Mouse (Mus musculus) liver (tissue): ENCODE measurements around the gene Gm49403.
A peak's percentile ranks its signal among the peaks of the same experiment; 100 is the strongest.
"Not testable (repeated sequence)": the region's sequence is repeated elsewhere in the genome, so short reads cannot be mapped to it uniquely, and the experiment has no call there.

Experiments used
- DNase-seq: peaks from one replicate; pipeline ENCODE4 v3.0.0-alpha.2; 2020; ENCODE audit warnings: mixed read lengths

The Gm49403 gene

GRCm38 (mm10) chr19:8871267-8872186 is 12.2 kb upstream of the Gm49403 start, which contains the start of gene Ubxn1:
TSS of gene Ubxn1 (plus strand) at chr19:8871496.
- peak; percentile 96 for DNase-seq

GRCm38 (mm10) chr19:8872266-8872840 is 11.4 kb upstream of the Gm49403 start:
- DNase-seq, result no peak

DNA sequence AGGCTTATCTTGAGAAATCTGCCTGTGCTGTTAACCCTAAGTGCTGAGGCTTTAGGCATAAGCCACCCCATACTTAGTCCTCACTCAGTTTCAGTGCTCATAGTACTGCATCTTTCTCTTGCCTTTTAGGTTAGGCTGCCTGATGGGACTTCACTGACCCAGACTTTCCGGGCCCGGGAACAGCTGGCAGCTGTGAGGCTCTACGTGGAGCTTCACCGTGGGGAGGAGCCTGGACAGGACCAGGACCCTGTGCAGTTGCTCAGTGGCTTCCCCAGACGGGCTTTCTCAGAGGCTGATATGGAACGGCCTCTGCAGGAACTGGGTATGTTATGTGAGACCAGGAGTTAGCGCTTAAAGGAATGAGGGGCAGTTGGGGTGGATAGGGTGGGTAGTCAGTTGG is 8.7 kb upstream of the Gm49403 start:
- DNase-seq, result no peak

GRCm38 (mm10) chr19:8880311-8881033 is 3.3 kb upstream of the Gm49403 start, which contains the start of gene Uqcc3:
TSS of gene Uqcc3 (minus strand) at chr19:8880923.
- peak; percentile 88 for DNase-seq

DNA sequence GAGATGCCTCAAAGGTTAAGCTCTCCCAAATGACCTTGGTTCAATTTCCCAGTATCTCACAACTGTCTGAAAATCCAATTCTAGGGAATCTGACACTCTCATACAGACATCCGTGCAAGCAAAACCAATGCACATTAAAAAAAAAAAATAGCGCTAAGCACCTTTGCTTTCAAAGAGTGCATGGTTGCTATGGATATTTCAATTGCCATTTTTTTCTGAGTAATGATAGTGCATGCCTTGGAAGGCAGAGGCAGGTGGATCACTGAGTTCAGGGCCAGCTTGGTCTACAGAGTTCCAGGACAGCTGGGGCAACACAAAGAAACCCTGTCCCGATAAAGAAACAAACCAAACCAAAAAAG is 2.7 kb upstream of the Gm49403 start:
- DNase-seq, result no peak

- DNase-seq, result no peak
These were observed 3.3 kb downstream of the Gm49403 start for GRCm38 (mm10) chr19:8886916-8887584.

DNA sequence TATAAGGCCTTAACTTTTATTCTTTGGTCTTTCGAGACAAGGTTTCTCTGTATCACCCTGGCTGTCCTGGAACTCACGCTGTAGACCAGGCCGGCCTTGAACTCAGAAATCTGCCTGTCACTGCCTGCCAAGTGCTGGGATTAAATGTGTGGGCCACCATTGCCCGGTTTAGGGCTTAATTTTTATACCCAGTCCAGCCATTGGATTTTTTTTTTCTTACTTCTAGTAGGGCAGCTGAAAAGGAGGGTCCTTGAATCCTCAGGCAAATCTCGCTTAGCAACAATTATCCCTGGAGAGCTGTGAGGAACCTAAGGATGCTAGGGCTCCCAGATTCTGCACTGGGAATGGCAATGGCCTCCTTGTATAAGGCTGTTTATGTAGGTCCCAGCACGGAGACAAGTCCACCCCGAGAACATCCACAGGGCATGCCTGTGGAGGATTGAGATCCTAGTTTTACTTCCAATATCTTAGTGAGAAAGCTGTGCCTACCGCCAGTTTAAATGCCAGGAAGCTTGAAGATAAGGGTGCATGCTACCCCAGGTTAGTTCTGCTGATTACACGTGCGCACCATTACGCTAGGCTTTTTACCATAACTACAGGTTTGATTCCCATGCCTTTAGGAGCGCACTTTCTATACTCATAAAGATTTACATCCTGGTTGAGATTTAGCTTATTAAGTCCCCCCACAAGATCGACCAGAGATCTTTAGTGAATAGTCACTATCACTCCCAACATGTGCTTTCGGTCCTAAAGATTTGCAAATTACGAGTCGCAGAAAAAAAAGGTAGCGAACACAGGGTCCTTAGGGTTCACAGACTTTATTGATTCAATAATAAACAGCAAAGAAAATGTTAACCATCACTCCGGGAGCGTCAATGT is 4.1 kb downstream of the Gm49403 start:
- peak; percentile 24 for DNase-seq

DNA sequence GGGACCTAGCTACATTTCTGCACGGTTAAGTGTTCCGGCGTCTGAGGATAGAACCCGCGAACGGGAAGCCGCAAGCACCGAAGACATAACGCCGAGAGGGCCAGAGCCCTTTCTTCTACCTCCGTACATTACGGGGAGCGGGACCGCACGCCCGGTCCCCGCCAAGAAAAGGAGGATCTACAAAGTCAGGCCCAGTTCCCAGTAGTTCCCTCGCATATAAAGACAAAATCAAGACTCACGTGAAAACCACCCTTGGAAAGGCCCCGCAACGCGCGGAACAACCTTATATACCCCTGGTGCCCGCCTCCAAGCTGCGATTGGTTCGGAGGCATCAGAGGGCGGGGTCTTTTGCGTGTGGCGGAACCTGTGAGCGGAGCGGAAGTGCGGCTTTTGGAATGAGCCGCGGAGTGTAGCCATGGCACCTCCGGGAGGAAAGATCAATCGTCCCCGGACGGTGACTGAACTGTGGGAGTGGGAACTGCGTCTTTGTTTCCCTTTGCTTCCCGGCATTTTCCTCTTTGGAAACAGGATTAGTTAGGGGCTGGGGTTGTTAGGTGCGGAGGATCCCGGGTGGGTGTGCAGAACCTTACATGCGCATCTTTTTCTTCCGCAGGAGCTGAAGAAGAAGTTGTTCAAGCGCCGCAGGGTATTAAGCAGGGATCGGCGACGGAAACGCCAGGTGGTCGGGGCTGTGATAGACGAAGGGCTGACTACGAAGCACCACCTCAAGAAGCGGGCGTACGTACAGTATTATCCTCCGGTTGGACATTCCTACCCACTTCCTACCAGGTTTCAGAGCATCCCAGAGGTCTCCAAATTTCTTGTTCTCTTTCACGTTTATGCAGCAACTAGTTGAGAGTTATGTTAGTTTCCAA is 5.0 kb downstream of the Gm49403 start, which contains the start of the genes 1810009A15Rik and Gm49416:
Gene 1810009A15Rik, plus strand, starts transcription at position 343 of the 875 bp plus-strand sequence.
Gene Gm49416, plus strand, starts transcription at position 416 of the 875 bp plus-strand sequence.
- DNase-seq, result peak; percentile 98

GRCm38 (mm10) chr19:8892829-8893766 is 9.4 kb downstream of the Gm49403 start, which contains the start of gene Ints5:
TSS of gene Ints5 (plus strand) at chr19:8893005.
- DNase-seq, result peak; percentile 88

DNA sequence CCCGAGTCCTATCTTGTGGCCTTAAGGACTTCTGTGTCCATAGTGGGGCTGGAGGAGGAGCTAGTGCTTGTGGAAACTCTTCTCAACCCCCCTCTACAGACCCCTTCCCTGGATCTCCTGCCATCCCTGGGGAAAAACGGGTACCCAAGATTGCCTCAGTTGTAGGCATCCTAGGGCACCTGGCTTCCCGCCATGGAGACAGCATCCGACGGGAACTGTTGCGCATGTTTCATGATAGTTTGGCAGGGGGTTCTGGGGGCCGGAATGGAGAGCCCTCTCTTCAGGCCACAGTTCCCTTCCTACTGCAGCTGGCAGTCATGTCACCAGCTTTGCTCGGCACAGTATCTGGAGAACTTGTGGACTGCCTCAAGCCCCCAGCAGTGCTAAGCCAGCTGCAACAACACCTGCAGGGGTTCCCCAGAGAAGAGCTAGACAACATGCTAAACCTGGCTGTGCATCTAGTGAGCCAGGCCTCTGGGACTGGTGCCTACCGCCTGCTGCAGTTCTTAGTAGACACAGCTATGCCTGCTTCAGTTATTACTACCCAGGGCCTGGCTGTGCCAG is 11.7 kb downstream of the Gm49403 start:
- DNase-seq, result no peak

DNA sequence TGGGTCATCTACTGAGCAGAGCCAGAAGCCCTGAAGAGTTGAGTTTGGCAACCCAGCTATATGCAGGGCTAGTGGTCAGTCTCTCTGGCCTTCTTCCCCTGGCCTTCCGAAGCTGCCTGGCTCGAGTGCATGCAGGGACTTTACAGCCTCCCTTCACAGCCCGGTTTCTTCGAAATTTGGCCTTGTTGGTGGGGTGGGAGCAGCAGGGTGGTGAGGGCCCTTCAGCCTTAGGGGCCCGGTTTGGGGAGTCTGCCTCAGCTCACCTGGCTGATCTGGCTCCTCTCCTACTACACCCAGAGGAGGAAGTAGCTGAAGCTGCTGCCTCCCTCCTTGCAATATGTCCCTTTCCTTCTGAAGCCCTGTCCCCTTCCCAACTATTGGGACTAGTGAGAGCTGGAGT is 12.5 kb downstream of the Gm49403 start:
- not testable (repeated sequence) for DNase-seq

- peak; percentile 32 for DNase-seq
These were observed 13.6 kb downstream of the Gm49403 start for GRCm38 (mm10) chr19:8897211-8897864.

DNA sequence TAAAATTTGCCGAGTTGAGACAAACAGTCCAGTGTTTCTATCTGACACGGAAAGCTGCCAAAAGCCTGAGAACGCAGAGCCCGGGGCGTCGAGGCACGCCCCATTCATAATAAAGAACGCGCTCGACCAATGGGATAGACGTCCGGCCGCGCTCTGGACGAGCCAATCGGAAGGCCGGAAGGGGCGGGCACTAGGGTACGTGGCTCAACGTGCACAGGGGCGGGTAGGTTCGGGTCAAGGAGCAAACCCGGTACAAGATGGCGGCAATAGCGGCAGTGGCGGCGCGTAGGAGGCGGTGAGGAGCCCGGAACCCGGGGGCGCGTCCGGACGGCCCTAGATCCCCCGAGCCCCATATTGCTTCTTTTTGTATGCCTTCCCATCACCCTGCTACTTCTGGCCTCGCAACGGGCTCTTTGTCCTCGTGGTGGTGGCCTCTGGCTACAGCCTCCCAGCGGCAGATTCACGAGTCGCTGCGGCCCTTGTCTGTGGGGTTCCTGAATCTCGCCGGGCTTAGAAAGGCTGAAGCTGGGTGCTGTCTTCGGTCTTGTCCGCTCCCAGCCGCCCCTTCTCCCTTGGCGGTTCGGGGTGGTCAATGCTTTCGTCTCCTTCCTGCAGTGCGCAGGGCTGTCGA is 14.2 kb downstream of the Gm49403 start, which contains the start of gene Ganab:
Gene Ganab, plus strand, starts transcription at position 207 of the 631 bp plus-strand sequence.
- DNase-seq, result peak; percentile 98

DNA sequence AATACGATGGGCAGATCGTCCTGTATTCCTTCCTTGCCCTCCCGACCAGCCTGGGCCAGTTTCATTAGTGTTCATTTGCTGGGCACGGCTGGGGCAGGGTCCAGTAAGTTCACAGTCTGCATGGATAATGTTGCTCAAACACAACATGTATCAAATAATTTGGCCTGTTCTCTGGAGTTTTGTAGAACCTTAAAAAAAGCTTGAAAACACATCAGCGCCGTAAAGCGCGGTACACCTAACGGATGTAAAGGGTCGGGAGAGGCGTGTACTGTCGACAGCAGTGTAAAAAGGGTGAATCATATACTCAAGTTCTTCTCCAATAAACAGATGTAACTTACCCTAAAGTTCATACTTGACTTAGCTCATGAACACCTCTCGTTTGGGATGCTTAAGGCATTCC is 14.8 kb downstream of the Gm49403 start:
- DNase-seq, result no peak

DNA sequence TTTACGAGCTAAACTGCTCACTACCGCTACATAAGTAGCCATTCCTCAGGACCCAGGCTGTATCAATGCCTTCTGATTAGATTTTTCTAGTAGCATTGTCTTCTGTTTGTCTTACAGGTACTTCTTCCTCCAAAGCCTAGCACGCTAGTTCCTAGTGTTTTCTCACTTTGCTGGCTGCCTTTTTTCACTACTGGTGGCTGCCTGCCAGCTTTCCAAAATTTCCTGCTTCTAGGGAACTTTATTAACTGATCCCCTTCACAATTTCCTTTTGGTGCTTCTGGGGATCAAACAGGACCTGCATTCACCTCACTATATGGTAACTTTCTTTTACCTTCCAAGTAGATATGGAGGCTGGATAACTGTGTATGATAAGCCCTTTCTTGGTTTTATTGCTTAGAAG is 15.3 kb downstream of the Gm49403 start:
- DNase-seq, result no peak

- no peak for DNase-seq
These were observed 19.7 kb downstream of the Gm49403 start for GRCm38 (mm10) chr19:8903412-8903811.

- no peak for DNase-seq
These were observed 24.8 kb downstream of the Gm49403 start for GRCm38 (mm10) chr19:8908531-8908930.

- DNase-seq, result no peak
These were observed 28.1 kb downstream of the Gm49403 start for GRCm38 (mm10) chr19:8911810-8912209.
